Mouse (Mus musculus): ENCODE measurements around the gene Pfn4. TPM values are rescaled to one million over a fixed set of nuclear protein-coding genes. Genes with fewer than 3 reads are reported as not detected.
"Not testable (repeated sequence)": the region's sequence is repeated elsewhere in the genome, so short reads cannot be mapped to it uniquely, and the experiment has no call there.

The Pfn4 gene
- not detected for polyA plus RNA-seq (2017; shearing (Covaris generic))

- peak; percentile 99 for ATAC-seq
These were observed at the start of gene Pfn4, which contains the start of gene Fam228b for GRCm38 (mm10) chr12:4768492-4769332. Gene Pfn4, plus strand, starts transcription at chr12:4769022. Gene Fam228b, minus strand, starts transcription at chr12:4769267.

GRCm38 (mm10) chr12:4719066-4719761 is 49.6 kb upstream of the Pfn4 start:
- no peak for ATAC-seq

GRCm38 (mm10) chr12:4719762-4720754 is 48.8 kb upstream of the Pfn4 start:
- no peak for ATAC-seq

- ATAC-seq, result no peak
These were observed 39.7 kb upstream of the Pfn4 start for GRCm38 (mm10) chr12:4729165-4729564.

- ATAC-seq, result no peak
These were observed 37.2 kb upstream of the Pfn4 start for GRCm38 (mm10) chr12:4731629-4732028.

GRCm38 (mm10) chr12:4732332-4732731 is 36.5 kb upstream of the Pfn4 start:
- ATAC-seq, result no peak

GRCm38 (mm10) chr12:4738031-4738576 is 30.7 kb upstream of the Pfn4 start, which contains the start of gene Fam228a:
Gene Fam228a, minus strand, starts transcription at chr12:4738430.
- no peak for ATAC-seq

GRCm38 (mm10) chr12:4740823-4741222 is 28.0 kb upstream of the Pfn4 start:
- no peak for ATAC-seq

GRCm38 (mm10) chr12:4742183-4742582 is 26.6 kb upstream of the Pfn4 start:
- ATAC-seq, result no peak

GRCm38 (mm10) chr12:4744486-4744885 is 24.3 kb upstream of the Pfn4 start:
- no peak for ATAC-seq

GRCm38 (mm10) chr12:4754451-4754850 is 14.4 kb upstream of the Pfn4 start:
- ATAC-seq, result not testable (repeated sequence)

GRCm38 (mm10) chr12:4757060-4757459 is 11.8 kb upstream of the Pfn4 start:
- no peak for ATAC-seq

GRCm38 (mm10) chr12:4769333-4769723 is 506 bp downstream of the Pfn4 start:
- peak; percentile 11 for ATAC-seq

- no peak for ATAC-seq
These were observed 6.2 kb downstream of the Pfn4 start for GRCm38 (mm10) chr12:4774895-4775587.

- ATAC-seq, result no peak
These were observed 6.7 kb downstream of the Pfn4 start for GRCm38 (mm10) chr12:4775588-4775949.

GRCm38 (mm10) chr12:4777734-4778133 is 8.9 kb downstream of the Pfn4 start:
- ATAC-seq, result no peak

GRCm38 (mm10) chr12:4780245-4780644 is 11.4 kb downstream of the Pfn4 start:
- ATAC-seq, result no peak

GRCm38 (mm10) chr12:4781270-4781669 is 12.4 kb downstream of the Pfn4 start:
- ATAC-seq, result no peak

- ATAC-seq, result not testable (repeated sequence)
These were observed 13.0 kb downstream of the Pfn4 start for GRCm38 (mm10) chr12:4781725-4782404.

GRCm38 (mm10) chr12:4783598-4783997 is 14.8 kb downstream of the Pfn4 start:
- no peak for ATAC-seq

- no peak for ATAC-seq
These were observed 15.6 kb downstream of the Pfn4 start for GRCm38 (mm10) chr12:4784466-4784865.
